Mouse (Mus musculus): ENCODE data around the gene Cuedc1.

Cuedc1 gene

DNA sequence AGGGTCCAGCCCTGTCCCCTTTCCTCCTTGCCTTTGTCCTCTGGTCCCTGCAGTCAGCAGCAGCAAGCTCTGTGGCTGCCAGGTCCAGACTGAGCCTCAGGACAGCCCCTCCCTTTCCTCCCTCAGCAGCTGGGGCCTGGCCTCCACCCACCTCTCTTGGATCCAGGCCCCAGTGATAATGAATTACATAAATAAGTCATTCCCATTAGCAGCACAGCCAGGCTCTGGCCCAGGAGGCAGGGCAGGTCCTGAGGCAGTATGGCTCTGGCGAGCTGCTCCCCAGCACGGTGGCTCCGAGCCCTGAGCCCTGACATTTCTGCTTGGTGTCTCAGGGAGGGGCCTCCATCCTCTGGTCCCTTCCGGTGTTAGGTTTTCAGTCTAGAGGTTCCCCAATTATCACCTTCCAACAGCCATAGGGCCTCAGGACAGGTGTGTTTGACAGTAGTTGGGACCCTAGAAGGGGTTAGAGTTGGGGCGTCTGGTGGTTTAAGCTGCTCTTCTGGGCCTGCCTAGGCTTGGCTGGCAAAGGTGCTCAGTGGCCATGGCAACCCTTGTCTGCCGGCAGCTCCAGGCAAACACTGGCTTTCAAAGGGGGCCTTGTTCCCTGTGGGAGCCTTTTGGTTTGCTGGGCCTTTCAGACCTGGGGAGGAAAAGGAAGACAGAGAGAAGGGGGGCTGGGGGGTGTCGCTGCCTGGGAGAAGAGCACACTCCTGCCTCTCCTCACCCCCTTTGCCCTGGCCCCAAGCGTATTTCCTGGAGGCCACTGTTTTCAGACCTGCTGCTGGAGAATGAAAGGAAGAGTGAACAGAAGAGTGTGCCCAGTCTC, 21.2 kb downstream of the Cuedc1 start:
- DNase-seq, result peak; percentile 90

DNA sequence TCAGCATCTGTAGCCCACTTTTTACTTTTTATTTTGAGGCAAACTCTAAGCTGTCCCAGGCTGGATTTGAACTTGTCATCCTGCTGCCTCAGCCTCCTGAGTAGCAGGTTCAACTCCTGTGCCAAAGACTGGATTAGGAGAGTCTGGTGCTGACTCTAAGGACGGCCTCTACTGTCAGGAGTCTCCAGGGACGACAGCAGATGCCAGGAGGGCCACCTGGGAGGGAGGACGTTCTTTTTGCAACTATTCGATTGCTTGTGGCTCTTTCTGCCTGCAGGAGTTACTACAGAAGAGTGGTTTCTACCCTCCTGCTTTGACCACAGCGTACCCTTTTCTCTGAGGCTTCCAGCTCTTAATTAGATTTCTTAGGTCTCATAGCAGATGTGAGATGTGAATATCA, 24.7 kb downstream of the Cuedc1 start:
- DNase-seq, result no peak

DNA sequence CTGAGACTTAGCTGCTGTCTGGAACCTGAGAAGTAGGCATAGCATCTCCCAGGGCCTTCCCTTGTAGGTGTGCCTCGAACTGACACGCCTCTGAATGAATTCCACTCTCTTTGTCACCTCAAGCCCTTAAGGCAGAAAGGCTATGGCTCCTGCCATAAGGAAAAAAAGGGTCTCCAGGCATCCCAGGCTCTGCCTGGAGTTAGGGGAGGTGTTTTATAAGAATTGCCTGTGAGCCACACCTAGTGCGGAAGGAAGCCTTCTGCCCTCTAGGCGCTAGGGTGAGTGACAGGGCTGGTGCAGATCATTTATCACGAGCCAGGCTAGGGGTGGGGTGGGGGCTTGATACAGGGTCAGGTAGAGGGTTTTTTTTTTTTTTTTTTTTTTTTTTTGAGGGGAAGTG, 25.2 kb downstream of the Cuedc1 start:
- DNase-seq, result no peak

DNA sequence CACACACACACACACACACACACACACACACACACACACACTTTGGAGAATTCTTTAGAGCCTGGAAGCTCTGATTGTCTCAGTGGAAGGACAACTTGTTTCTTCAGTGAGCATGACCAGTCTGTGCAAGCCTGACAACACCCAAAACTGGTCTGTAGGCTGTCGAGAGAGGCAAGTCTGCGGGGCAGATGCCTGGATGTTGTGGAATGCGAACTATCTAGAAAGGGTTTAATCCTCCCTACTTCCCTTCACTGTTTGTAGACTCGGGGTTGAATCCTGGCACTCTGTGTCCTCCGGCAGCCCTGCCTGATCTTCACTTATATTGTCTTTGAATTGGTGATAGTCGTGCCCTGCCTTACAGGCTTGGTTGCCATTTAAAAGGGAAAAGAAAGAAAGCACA, 25.9 kb downstream of the Cuedc1 start:
- DNase-seq, result no peak

DNA sequence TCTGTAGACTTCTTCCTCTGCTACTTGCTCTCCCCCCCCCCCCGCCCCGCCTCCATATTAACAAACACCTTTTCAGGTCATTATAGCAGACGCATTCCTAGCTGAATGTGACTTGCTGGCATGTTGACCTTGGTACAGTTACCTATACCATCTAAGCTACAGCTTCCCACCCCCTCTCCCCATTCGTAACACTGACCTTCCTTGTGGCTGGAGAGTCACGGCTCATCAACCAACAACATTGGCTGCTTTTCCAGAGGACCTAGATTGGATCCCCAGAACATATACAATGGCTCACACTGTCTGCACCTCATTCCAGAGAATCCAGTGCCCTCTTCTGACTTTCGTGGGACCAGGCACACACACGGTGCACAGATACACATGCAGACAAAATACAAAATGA, 27.6 kb downstream of the Cuedc1 start:
- DNase-seq, result no peak

DNA sequence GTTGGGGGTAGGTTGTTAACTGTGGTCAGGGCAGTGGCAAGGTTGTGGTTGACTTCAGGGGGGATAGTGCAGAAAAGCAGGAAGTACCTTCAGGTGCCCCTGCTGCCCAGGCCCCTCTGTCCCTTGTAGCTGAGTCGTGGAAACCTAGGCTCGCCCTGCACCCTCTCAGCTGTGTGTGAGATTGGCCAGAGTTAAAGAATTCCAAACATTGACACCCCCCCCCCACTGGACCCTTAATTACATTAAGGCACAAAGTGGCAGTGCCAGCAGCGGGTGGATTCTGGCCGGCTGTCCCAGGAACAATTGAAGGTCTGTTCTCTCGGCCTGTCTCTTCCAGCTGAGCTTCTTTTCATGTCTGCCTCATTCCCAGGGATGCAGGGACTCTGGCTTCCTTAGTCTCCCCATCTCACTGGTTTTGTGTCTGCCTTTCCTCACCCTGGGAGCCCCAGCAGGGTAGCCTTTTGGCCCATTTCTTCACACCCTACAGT, 28.5 kb downstream of the Cuedc1 start:
- no peak for DNase-seq

DNA sequence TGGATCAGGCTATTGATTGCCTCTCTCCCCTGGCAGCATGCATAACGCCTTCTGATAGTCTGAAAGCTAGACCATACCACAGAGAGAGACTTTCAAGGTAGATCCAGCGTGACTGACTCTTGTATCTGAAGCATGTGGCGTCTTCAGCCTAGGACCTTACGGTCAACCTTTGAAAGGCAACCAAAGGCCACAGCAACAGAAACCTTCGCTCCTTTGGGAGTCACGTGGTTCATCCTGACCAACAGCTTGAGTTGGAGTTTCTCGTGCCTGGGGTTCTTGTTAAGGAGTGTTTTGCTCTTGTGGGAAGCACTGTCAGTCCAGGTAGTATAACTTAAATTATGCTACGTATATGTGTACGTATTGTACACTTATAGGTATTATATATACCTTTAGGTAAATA, 30.6 kb downstream of the Cuedc1 start:
- DNase-seq, result peak; percentile 70

DNA sequence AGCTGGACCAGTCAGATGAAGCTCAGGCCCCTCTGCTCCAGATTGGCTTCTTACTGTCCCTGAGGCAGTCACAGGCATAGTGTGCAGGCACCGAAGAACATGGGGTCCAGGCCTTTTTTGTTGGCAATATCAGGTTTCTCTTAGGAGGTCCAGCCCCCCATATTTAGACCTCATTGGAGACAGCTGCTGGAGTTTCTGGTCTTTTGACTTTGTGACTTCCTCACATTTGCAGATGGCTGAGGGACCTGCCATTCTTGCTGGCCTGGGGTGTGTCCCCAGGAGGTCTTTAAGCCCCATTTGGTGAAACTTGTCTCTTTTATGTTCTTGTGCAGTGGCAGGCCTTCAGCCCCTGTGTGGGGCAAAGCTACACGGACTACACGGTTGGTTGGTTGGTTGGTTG, 31.4 kb downstream of the Cuedc1 start:
- no peak for DNase-seq

DNA sequence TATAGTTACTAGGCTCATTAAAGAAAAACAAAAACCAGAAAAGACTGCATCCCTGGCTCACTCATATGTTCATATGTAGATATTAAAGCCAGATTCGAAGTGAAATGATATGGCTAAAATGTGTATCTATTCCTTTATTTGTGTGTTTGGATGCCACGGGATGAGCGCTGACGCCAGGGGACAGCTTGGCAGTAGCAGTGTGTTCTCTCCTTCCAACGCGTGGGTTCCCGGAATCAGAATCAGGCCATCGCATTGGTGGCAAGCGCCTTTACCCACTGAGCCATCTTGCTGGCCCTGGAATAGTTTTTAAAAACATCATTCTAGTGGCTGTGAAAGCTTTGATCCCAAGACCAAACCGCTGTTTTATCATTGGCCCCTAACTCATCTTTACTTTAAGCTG, 32.1 kb downstream of the Cuedc1 start:
- DNase-seq, result no peak

DNA sequence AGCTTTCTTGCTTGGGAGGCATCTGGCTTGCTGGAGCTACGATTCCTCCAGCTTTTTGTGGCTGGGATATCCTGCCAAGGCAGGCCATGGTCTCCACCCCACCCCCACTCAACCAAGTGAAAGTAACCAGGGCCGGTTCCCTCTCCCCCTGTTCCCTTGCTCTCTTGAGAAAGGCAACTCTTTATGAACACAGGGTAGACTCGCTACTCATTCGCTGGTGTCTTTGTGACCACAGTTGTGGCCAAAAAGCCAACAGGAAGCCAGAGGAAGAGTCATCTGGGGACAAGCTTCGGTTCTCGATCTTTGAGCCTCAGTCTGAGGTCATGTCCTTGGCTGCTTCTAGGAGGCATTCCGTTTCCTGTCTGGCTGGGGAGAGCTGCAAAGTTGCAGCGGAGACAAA, 34.0 kb downstream of the Cuedc1 start:
- peak; percentile 77 for DNase-seq

DNA sequence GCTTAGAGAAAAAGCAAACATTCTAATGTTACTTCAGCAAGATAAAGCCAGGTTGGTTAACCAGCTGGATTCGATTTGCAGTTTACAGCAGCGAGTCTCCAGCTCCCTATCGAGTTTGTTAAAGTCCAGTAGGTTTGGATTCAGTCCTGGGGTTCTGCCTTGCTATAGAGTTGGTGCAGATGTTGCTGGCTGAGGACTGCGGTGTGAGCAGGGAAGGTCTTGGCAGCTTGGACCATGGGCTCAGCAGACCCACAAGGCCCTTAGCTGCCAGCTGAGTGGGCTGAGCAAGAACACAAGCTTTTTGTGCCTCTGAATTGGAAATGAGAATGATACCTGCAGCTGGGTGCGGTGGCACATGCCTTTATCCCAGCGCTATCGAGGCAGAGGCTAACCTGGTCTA, 37.4 kb downstream of the Cuedc1 start:
- DNase-seq, result no peak

DNA sequence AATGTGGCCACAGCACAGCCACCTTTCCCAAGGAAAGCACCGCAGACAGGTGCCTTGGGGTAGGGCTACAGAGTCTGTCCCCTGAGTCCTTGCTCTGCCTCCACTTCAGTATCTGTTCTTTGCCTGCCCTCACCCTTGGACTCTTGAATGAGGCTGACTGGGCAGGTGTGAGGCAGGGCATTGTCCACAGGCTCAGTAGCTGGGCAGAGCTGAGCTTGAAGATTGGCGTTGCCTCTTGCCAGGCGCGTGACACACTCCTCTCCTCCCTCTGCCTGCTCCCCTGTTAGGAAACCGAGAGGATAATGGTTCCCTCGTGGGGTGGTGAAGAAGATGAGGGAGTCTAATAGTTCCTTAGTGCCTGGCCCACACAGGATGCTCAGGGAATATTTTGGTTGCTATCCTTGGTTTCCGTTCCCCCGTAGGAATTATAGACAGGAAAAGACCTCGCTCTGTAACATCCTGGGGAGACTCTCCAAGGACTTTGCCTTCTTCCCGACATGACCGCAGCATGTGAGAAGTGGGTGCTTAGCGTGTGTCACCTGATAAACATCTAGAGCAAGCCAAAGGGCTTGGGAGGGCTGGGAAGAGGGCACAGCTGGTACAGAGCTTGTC, 40.1 kb downstream of the Cuedc1 start:
- peak; percentile 78 for DNase-seq

DNA sequence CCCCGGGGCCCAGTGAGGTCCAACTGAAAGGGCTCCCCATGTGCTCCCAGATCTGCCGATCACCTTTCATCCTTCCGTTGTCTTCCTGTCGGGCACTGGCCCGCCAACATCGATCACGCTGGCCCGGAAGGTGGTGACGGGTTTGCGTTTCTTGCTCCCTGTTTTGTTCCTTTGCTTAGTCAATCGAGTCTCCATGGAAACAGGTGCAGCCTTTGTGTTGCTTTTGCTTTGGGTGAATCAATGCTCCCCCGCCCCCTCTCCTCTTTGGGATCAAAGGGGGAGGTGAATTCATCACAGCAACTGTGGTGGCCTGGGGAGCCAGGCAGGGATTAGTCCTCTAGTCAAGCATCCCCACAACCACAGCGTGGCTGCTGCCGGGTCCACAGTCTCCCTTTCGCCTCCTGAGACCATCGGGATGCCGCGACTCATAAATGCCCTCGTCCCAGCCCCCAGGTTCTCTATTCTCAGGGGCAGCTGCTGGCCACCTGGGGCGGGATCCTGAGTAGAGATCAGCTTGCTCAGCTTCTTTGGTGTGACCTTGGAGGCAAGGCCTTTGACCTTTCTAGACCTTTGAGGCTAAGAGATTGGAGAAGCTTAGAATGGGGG, 41.5 kb downstream of the Cuedc1 start:
- no peak for DNase-seq

DNA sequence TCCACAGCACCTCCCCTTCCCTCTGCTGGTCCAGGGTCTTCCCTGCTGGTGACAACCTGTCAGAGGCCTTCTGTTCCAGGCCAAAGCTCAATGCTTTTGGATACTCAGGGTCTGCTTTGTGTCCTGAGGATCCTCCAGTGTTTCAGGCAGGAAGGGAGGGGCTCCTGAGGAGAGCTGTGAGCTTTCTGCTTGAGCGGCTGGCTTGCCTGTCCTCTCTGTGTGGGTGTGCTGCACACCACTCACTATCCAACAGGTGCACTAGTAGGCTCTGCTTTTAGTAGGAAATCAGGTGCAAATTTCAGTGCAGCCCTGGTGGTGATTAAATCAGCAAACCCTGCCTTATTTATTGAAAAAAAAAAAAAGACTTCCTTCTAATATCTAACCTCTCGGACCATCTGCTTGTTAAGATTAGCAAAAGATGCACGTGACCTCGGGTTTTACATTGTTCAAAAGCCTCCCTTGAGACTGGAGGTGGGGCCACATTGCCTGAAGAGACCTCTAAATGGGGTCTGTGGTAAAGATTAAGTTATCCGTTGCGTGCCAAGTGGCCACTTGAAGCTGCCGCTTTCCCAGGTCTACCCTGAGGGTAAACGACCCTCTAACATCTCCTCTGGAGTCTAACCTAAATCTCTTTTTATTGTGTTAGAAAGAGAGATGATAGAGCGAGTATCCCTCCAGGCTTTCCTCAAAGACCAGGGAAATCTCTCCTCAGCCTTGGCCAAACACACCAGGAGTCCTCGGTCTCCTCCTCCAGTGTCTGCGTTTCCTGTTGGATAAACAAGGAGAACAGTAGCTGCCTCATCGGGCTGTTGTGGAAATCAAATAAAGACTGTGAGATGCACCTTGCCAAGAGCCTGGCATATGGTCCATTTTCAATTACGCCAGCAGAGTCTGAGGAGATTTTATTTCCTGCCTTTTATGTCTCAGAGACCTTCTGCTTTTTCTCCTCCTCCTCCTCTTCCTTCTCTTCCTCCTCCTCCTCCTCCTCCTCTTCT, 42.5 kb downstream of the Cuedc1 start:
- no peak for DNase-seq

DNA sequence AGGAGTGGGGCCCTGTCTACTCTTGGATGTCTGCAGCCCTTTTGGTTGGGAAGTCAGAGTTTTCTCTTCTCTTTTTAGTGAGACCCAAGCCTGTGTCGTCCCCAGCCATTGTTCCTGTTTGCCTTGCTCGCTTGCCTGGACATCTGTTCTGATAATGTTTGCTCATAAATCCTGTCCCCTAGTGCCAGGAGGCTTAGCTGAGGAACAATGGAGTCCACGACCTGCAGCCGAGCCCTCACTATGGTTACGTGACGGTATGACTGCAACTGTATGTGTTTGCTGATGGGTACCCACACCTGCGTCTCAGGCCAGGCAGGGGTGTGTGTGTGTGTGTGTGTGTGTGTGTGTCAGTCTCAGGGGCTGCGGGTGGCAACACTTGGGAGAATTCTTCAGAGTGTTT, 44.5 kb downstream of the Cuedc1 start:
- no peak for DNase-seq

DNA sequence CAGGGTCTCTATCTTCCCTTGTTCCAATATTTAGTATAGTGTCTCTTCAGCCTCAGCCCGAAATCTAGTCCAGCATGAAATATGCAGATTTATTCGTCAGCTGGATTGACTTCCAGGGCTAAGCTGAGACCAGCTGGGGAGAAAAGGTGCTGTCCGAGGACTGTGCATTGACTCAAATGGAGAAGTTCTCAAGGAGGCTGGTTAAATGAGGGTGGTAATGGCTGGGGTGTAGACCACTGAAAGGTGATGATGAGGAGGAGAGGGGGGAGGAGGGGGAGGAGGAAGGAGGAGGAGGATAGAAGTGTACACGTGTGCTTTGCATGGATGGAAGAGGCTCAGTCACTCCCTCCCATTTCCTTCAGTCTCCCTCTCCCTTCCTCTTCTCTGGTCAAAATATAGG, 46.2 kb downstream of the Cuedc1 start:
- DNase-seq, result no peak

DNA sequence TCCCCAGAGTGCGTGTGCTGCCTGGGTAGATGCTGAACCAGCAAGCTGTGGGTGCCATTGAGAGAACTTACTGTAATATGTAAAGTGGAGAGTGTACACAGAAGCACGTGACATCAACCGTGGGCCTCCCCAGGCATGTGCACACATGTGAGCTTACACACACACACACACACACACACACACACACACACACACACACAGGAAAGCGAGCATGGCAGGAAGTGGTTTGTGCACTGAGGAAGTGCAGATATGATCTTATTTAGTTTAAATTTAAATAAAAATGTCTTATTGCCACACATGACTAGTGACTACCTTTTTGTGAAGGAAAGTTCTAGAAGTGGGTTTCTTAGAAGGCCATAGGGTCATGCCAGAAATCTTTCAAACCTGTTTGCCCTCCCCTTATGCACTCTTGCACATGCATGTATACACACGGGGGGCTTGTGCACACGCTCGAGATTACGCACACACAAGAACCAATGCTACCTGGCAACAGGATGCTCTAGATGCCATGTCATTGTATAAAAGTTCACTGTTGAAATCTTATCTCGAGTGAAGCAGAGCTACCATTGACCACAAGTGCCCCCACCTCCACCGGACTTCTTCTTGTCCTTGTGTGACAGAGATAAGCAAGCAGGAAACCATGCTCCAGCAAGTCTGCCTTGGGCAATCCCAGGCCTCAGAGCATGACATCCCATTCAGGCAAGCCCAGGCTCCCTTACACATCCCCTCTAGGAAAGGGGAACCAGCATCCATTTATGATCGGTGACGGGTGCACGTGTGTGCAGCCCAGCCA, 47.6 kb downstream of the Cuedc1 start:
- DNase-seq, result no peak

DNA sequence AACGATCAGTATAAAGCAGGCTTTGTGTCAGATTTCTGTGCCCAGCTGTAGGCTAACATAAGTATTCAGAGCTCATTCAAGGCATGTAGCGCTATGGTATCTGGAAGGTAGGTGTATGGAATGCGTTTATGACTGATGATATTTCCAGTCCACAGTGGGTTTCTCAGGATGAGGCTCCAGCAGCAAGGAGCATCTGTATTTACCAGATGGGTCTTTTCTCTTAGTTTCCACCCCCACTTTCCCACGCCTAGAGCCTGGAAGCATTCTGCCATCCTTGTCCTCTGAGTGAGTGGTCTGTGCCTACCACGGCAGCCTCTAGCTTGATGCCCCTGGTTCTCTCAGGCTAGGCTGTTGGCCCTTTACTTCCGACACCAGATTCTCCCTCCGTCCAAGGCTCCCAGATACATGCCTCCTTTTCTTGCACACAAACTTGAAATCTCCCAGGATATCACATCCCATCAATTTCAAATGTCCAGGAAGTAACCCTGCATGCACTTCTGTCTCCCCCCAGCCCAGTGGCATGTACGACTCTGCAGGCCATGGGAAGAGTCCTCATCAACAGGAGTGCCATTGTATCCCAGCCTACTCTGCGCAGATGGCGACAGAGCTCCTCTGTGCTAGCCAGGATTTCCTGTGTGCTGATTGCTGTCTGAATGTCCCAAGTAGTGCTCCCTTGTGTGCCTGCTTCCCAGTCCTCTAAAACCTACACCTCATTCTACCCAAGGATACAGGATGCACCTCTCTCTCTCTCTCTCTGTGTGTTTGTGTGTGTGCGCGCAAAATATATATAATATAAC, 48.6 kb downstream of the Cuedc1 start:
- DNase-seq, result no peak

DNA sequence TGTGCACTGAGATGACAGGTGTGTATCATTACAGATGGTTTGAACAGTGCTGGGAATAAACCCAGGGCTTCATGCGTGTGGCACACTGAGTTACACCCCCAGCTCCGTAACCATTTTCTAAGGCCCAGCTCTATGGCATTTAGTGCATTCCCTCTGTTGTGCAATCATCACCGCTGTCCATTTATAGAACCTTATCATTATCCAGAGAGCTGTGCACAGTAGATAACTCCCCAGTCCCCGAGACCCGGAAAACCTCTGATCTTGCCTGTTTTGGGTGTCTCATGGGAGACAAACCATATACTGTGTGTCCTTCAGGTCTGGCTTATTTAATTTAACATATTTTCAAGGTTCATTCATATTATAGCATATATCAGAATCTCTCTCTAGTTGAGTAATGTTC, 49.5 kb downstream of the Cuedc1 start:
- no peak for DNase-seq

DNA sequence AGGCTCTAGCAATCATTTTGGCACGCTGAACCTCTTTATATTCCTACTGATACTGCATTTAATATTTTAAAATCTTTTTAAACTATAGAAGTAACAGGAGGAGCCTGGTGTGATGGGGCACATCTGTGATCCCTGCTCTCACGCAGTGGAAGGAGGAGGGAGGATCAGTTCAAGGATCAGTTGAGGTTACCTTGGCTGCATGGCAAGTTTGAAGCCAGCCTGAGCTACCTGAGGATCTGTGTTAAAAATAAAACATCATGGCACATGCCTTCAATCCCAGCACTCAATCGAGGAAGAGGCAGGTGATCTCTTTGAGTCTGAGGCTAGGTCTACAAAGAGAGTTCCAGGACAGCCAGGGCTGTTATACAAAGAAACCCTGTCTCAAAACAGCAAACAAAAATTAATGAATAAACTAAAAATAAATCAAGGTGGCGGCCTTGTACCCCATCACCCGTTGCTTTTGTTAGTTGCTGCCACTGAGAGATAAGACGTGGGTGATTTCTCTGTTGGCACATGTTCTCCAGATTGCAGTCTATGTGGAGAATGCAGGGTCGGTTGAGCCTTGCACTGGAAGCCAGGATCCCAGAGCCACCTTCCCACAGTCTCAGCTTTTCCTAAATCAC, 50.3 kb downstream of the Cuedc1 start:
- no peak for DNase-seq
